Mouse (Mus musculus) lung, postnatal 0 days (tissue): ENCODE measurements at regions not wholly inside any gene's neighbourhood (a gene's known extent, or its start where the extent isn't known, plus 50 kb on each side); places are given as distances from the start of the nearest gene placed in this dataset. TPM values are rescaled to one million over a fixed set of nuclear protein-coding genes. Genes with fewer than 3 reads are reported as not detected.

Experiments used
- ATAC-seq: fragments of 200-750 bp; cut with Nextera tagmentation; 2 replicates; pipeline ENCODE4 v1.8.0; 2017; ENCODE audit warnings: moderate library complexity
- DNase-seq: peaks from one replicate; pipeline ENCODE4 v3.0.0-alpha.2; 2016; ENCODE audit warnings: low spot score
- H3K27ac ChIP-seq: fragments of 300-500 bp; sonication (generic); 2 replicates; pipeline ENCODE4 v1.5.1; 2014; ENCODE audit warnings: antibody characterized with exemption, mild to moderate bottlenecking, low read length, mixed read lengths
- H3K27me3 ChIP-seq: fragments of 300-500 bp; sonication (generic); replicated peaks from 2 replicates; pipeline ENCODE4 v1.6.1; 2014; ENCODE audit warnings: low read length, mixed read lengths; ENCODE audit not compliant: insufficient read depth
- H3K36me3 ChIP-seq: fragments of 300-500 bp; sonication (generic); 2 replicates; pipeline ENCODE4 v1.6.1; 2014; ENCODE audit warnings: low read length, mixed read lengths; ENCODE audit not compliant: insufficient read depth
- H3K4me1 ChIP-seq: fragments of 300-500 bp; sonication (generic); 2 replicates; pipeline ENCODE4 v1.6.1; 2014; ENCODE audit warnings: antibody characterized with exemption, low read depth, low read length, mixed read lengths; ENCODE audit not compliant: insufficient read depth
- H3K4me2 ChIP-seq: fragments of 300-500 bp; sonication (generic); replicated peaks from 2 replicates; pipeline ENCODE4 v1.6.1; 2014; ENCODE audit warnings: low read depth, mild to moderate bottlenecking, low read length, moderate library complexity, mixed read lengths
- H3K4me3 ChIP-seq: fragments of 300-500 bp; sonication (generic); 2 replicates; pipeline ENCODE4 v1.5.1; 2014; ENCODE audit warnings: low read depth, low read length
- H3K9ac ChIP-seq: fragments of 300-500 bp; sonication (generic); replicated peaks from 2 replicates; pipeline ENCODE4 v1.6.1; 2014; ENCODE audit warnings: low read depth, mild to moderate bottlenecking
- H3K9me3 ChIP-seq: fragments of 300-500 bp; sonication (generic); 2 replicates; pipeline ENCODE4 v1.6.1; 2016; ENCODE audit warnings: low read length, mixed read lengths
- CTCF ChIP-seq: IDR thresholded peaks from 2 replicates; pipeline ENCODE4 v1.5.1; 2016; ENCODE audit warnings: antibody characterized with exemption, mild to moderate bottlenecking
- EP300 ChIP-seq: IDR thresholded peaks from 2 replicates; pipeline ENCODE4 v1.6.1; 2016; ENCODE audit warnings: antibody characterized with exemption, mild to moderate bottlenecking, control low read depth
- WGBS: fragments of 180-500 bp; shearing (Covaris S2); extraction: QIAGEN DNeasy Blood & Tissue Kit; methylation state at CpG from one replicate; pipeline ENCODE4 v1.1.7; 2014; 5-methylcytosine and 5-hydroxymethylcytosine counted together
- microRNA-seq: library from miRNA; unstranded; fragments of <30 nt; microRNA quantifications from one replicate; pipeline ENCODE4, GENCODE M21; 2016

DNA sequence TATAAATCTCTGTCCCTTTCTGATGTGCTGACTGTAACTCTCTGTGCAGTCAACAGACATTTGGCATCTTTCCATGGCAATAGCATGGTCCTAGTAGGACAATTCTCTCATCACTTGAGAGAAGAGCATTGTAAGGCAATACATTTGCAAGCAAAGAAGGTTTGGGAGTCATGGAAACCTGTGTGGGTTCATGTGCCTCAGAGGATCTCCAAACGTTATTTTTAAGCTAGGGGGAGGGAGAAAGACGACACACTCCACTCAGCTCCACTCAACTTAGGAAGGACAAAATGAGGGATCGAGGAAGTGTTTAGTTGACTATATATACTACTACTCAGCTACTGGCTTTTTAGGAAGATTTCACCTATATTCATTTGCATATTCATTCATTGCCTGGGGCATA lies 78.2 kb upstream of the Dab1 start:
- no peak for TF ChIP-seq CTCF
- no peak for TF ChIP-seq EP300
- H3K4me2 ChIP-seq = no peak overlapping the region
- H3K9me3 ChIP-seq = no peaks in the 10 kb centered on the region
- H3K27me3 ChIP-seq = no peaks in the 10 kb centered on the region
- ATAC-seq (no peak), DNase-seq (no peak)
- H3K4me3 ChIP-seq = no peak overlapping the region
- no peaks in the 10 kb centered on the region for H3K4me1 ChIP-seq
- H3K9ac ChIP-seq = no peak overlapping the region
- no peak overlapping the region for H3K27ac ChIP-seq
- no peaks in the 10 kb centered on the region for H3K36me3 ChIP-seq
- WGBS = 53% methylated on average over 3 of the region's 3 CpGs

DNA sequence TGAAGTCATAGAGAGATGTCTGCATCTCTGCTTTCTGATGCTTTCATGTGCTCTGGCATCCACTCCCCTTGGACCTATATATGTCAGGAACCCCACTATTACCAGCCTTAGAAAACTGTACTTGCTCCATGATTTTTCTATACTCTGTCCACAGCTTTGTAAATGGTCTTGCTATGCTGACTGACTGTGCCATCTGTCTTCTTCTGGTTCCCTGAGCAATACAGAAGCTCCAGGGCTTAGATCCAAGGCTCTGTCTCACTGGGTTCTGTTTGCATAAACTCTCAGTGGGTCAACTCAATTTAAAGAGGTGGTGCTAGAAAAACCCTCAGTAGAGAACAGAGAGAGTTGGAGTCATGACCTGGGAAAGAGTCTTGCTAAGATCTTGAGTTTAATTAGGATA lies 71.9 kb upstream of the Dab1 start:
- Histone ChIP-seq H3K27ac (no peak overlapping the region), H3K4me1 (no peaks in the 10 kb centered on the region), H3K4me2 (no peak overlapping the region), H3K27me3 (no peaks in the 10 kb centered on the region), H3K4me3 (no peak overlapping the region), H3K36me3 (no peaks in the 10 kb centered on the region), H3K9me3 (no peaks in the 10 kb centered on the region), H3K9ac (no peak overlapping the region)
- DNase-seq = no peak
- no peak for ATAC-seq
- TF ChIP-seq CTCF = no peak
- TF ChIP-seq EP300 = no peak

DNA sequence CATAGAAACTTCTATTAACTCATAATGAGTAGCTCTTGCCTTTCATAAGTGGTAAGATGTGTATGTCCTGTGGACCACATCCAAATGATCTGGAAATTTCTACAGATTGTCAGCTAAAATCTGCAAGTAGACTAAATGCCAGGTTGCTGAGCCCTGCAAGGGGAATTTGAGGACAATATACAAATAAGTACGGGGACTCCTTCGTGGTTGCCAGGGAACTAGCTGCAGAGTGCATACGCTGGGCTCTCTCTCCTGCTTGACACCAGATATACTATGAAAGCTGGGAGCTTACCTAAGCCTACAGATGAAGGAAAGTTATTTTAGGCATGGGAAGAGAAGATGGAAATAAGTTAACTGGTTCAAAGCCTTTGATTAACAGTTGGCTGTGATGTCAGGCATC lies 66.7 kb upstream of the Dab1 start:
- TF ChIP-seq CTCF (no peak), EP300 (no peak)
- no peaks in the 10 kb centered on the region for H3K36me3 ChIP-seq
- no peak overlapping the region for H3K4me2 ChIP-seq
- WGBS = 77% methylated on average over 3 of the region's 3 CpGs
- no peaks in the 10 kb centered on the region for H3K27me3 ChIP-seq
- no peak for ATAC-seq
- H3K4me1 ChIP-seq = no peaks in the 10 kb centered on the region
- no peak overlapping the region for H3K9ac ChIP-seq
- H3K27ac ChIP-seq = no peak overlapping the region
- H3K4me3 ChIP-seq = no peak overlapping the region
- H3K9me3 ChIP-seq = no peaks in the 10 kb centered on the region
- DNase-seq = no peak

DNA sequence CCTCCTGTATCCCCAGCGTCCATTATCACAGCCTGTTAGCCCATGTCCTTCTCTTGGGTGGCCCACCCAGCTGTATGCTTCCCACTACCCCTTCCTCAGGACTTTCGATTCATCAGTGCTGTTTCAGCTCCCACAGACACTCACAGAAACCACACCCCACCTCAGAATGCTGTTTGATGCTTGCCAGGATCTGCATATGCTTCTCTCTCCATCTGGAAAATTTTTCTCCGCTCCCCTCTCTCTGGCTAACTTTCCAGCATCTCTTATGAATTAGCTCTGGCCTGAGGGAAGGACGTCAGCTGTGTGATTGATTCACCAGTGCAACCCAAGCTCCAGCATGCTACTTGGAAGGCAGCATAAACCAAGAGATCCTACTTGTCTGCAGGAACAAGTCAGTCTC lies 66.0 kb upstream of the Dab1 start:
- H3K4me1 ChIP-seq = no peaks in the 10 kb centered on the region
- no peak overlapping the region for H3K27ac ChIP-seq
- H3K36me3 ChIP-seq = no peaks in the 10 kb centered on the region
- DNase-seq = no peak
- WGBS = 67% methylated on average over 4 of the region's 4 CpGs
- ATAC-seq = no peak
- H3K27me3 ChIP-seq = no peaks in the 10 kb centered on the region
- no peaks in the 10 kb centered on the region for H3K9me3 ChIP-seq
- no peak overlapping the region for H3K4me3 ChIP-seq
- no peak overlapping the region for H3K4me2 ChIP-seq
- TF ChIP-seq CTCF (no peak), EP300 (no peak)
- H3K9ac ChIP-seq = no peak overlapping the region

DNA sequence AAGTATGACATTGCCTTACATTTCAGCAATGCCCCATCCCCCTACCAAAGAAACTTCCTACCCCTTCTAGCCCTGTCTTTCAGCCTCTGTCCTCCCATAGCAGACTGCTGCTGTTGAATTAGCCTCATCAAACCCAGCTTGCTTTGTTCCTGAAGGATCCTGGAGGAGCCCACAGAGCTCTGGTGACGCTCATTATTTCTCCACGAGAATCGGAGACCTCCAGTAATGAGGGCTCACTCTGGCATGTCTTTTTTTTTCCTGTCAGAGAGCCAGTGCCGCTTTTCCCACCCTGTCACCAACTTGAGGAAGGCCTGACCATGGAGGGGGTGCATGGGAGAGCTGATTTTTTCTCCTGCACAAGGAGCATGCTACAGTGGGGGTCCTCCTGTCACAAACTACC lies 64.6 kb upstream of the Dab1 start:
- no peaks in the 10 kb centered on the region for H3K4me1 ChIP-seq
- H3K27me3 ChIP-seq = no peaks in the 10 kb centered on the region
- 75% methylated on average over 4 of the region's 4 CpGs for WGBS
- no peak overlapping the region for H3K27ac ChIP-seq
- H3K36me3 ChIP-seq = no peaks in the 10 kb centered on the region
- no peak for ATAC-seq
- DNase-seq = no peak
- H3K4me2 ChIP-seq = no peak overlapping the region
- H3K4me3 ChIP-seq = no peak overlapping the region
- no peak overlapping the region for H3K9ac ChIP-seq
- no peaks in the 10 kb centered on the region for H3K9me3 ChIP-seq
- no peak for TF ChIP-seq CTCF
- TF ChIP-seq EP300 = no peak

Small RNAs in the stretch of these regions (microRNA-seq; reads per million reads assigned to microRNA genes)
- not detected for gene Gm23064
